Mouse (Mus musculus): Measurements from ENCODE around the gene Igfbp2. TPM values are rescaled to one million over a fixed set of nuclear protein-coding genes. Genes with fewer than 3 reads are reported as not detected.

Igfbp2 gene
- polyA plus RNA-seq, 1 experiment = 0.10 TPM

DNA sequence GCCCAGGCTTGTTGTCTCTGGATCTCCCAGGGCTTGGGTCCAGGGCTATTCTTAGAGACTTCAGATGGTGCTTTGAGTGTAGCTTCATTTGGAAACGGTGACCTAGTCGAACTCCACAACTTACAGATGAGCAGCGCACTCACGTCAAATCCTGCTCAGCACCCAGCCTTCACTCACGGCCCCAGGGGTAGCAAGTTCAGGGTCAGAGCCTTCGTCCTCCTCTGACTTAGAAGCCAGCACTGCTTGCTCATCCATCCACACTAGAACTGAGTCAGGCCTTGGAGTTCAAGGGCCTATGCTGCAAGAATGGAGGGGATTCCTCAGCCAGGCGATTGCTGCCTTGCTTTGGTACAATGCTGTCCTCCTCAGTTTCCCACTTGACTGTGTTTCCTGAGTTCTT lies 15.5 kb downstream of the Igfbp2 start:
- TF ChIP-seq TAL1 (IDR thresholded peaks at IDR 0.05; ENCODE audit: low read length) = no peak
- TF ChIP-seq GATA1 (IDR thresholded peaks at IDR 0.05; ENCODE audit: low read length) = no peak
- no peaks in the 10 kb centered on the region for H3K4me1 ChIP-seq (ENCODE audit: control insufficient read depth)
- no peaks in the 10 kb centered on the region for H3K36me3 ChIP-seq (ENCODE audit: control insufficient read depth)
- H3K9me3 ChIP-seq (ENCODE audit: control insufficient read depth, low read length) = no peaks in the 10 kb centered on the region
- no peak overlapping the region for H3K4me3 ChIP-seq (replicated peaks)
- H3K27me3 ChIP-seq (ENCODE audit: control insufficient read depth) = no peaks in the 10 kb centered on the region

DNA sequence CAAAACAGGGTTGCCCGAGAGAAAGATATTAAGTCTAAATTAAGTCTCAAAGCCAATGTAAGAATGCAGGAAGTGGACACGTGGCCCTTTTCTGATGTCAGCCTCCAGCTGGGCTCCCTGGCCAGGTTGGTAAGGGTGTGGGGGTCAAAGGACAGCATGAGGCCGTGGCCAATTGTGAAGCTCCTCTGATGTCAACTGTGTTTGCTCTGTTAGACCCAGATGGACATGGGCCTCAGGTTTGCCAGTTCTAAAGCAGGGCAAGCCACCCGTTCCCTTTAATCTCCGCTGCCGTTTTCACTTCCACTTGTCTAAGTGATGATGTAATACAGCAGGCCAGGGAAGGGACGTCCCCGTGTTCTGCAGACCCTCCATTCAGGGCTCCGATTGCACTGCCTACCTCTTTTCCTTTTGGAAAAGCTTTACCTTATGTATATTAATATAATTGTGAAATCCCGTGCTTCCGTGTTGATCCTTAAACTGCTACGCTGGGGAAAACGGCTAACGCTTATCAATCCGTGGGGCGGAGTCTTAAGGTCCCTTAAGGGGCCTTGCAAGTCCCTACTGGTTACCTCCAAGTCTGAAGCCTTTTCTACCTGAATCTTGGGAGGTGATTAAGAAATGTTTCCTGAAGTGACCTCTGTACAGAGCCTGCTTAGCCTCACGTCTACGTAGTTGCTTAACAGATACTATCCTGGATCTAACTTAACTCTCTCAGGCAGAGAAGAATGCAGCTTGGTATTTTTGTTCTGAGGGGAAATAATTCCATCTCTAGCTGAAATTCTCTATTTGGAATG lies 18.6 kb downstream of the Igfbp2 start:
- H3K36me3 ChIP-seq (ENCODE audit: control insufficient read depth) = no peaks in the 10 kb centered on the region
- no peak overlapping the region for H3K4me3 ChIP-seq (replicated peaks)
- H3K27me3 ChIP-seq (ENCODE audit: control insufficient read depth) = no peaks in the 10 kb centered on the region
- no peaks in the 10 kb centered on the region for H3K9me3 ChIP-seq (ENCODE audit: control insufficient read depth, low read length)
- no peaks in the 10 kb centered on the region for H3K4me1 ChIP-seq (ENCODE audit: control insufficient read depth)
- no peak for TF ChIP-seq GATA1 (IDR thresholded peaks at IDR 0.05; ENCODE audit: low read length)
- no peak for TF ChIP-seq TAL1 (IDR thresholded peaks at IDR 0.05; ENCODE audit: low read length)

DNA sequence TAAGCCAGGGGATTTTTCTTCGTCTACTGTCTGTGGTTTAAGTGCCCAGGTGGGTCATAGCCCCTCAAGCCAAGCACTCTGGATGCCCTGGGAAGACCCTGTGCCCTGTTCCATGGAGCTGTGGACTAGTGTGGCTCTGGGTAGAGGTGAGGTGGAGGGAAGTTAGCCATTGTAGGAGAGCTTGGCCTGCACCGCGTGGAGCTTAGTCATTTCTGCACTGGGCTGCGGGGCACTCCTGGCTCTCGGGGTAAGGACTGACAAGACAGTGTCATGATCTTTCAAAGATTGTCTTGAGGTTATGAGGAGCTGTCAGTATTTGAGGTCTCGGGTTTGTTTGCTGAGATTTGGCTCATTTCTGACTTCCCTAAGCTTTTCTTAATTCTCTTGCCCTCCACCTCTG lies 20.4 kb downstream of the Igfbp2 start:
- no peaks in the 10 kb centered on the region for H3K27me3 ChIP-seq (ENCODE audit: control insufficient read depth)
- H3K4me1 ChIP-seq (ENCODE audit: control insufficient read depth) = no peaks in the 10 kb centered on the region
- H3K4me3 ChIP-seq (replicated peaks) = no peak overlapping the region
- no peaks in the 10 kb centered on the region for H3K9me3 ChIP-seq (ENCODE audit: control insufficient read depth, low read length)
- no peaks in the 10 kb centered on the region for H3K36me3 ChIP-seq (ENCODE audit: control insufficient read depth)
- TF ChIP-seq GATA1 (IDR thresholded peaks at IDR 0.05; ENCODE audit: low read length) (no peak), TAL1 (IDR thresholded peaks at IDR 0.05; ENCODE audit: low read length) (no peak)

DNA sequence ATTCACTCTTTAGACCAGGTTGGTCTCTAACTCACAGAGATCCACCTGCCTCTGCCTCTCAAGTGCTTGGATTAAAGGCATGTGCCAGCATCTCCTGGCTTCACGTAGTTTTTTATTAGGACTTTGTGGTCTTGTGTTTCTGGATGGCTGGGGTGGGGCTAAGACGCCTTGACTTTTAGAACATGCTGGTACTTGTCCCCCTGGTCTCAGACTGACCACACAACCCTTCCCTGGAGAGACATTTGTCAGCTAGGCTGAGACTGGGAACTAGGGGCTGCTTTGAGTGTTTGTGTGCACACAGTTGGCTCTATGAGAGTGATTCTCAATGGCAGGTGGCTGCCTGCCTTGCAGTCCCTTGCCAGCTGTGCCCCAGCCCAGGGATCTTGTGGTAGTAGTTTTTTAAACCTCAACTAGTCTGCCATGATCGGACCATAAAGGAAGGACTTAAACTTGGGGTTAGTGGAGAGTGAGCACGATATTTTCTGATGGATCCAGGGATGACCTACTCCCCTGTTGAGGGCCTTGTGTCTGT lies 23.6 kb downstream of the Igfbp2 start:
- H3K27me3 ChIP-seq (ENCODE audit: control insufficient read depth) = no peaks in the 10 kb centered on the region
- H3K36me3 ChIP-seq (ENCODE audit: control insufficient read depth) = no peaks in the 10 kb centered on the region
- H3K4me1 ChIP-seq (ENCODE audit: control insufficient read depth) = no peaks in the 10 kb centered on the region
- H3K9me3 ChIP-seq (ENCODE audit: control insufficient read depth, low read length) = no peaks in the 10 kb centered on the region
- H3K4me3 ChIP-seq (replicated peaks) = no peak overlapping the region
- no peak for TF ChIP-seq GATA1 (IDR thresholded peaks at IDR 0.05; ENCODE audit: low read length)
- no peak for TF ChIP-seq TAL1 (IDR thresholded peaks at IDR 0.05; ENCODE audit: low read length)

DNA sequence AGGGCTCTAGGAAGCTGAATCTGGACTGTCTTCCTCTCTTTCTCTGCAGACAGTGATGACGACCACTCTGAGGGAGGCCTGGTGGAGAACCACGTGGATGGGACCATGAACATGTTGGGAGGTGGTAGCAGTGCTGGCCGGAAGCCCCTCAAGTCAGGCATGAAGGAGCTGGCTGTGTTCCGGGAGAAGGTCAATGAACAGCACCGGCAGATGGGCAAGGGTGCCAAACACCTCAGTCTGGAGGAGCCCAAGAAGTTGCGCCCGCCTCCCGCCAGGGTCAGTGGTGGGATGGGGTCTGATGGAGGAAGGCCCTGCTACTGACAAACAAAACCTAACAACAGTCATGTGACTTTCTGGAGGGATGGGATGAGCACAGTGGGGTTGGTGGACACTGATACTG lies 24.7 kb downstream of the Igfbp2 start:
- H3K36me3 ChIP-seq (ENCODE audit: control insufficient read depth) = no peaks in the 10 kb centered on the region
- no peak overlapping the region for H3K4me3 ChIP-seq (replicated peaks)
- H3K9me3 ChIP-seq (ENCODE audit: control insufficient read depth, low read length) = no peaks in the 10 kb centered on the region
- H3K4me1 ChIP-seq (ENCODE audit: control insufficient read depth) = no peaks in the 10 kb centered on the region
- no peaks in the 10 kb centered on the region for H3K27me3 ChIP-seq (ENCODE audit: control insufficient read depth)
- TF ChIP-seq GATA1 (IDR thresholded peaks at IDR 0.05; ENCODE audit: low read length) (no peak), TAL1 (IDR thresholded peaks at IDR 0.05; ENCODE audit: low read length) (no peak)

DNA sequence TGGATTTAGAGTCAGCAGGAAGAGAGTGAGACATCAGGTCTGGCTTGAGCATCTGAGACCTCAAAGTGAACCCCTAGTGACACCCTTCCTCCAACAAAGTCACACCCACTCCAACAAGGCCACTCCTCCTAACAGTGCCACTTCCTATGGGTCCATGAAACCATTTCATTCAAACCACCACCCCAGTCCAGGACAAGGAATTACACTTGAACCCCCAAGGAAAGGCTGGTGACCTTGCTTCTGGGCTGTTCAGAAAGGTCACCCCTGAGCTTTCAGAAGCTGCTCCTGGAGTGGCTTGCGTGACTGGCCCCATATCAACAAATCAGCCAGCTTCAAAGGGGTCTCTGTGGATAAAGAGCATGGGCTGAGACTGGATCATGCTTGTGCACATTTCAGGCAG lies 29.5 kb downstream of the Igfbp2 start:
- H3K9me3 ChIP-seq (ENCODE audit: control insufficient read depth, low read length) = no peaks in the 10 kb centered on the region
- no peak overlapping the region for H3K4me3 ChIP-seq (replicated peaks)
- no peaks in the 10 kb centered on the region for H3K27me3 ChIP-seq (ENCODE audit: control insufficient read depth)
- H3K36me3 ChIP-seq (ENCODE audit: control insufficient read depth) = no peaks in the 10 kb centered on the region
- TF ChIP-seq TAL1 (IDR thresholded peaks at IDR 0.05; ENCODE audit: low read length) (no peak), GATA1 (IDR thresholded peaks at IDR 0.05; ENCODE audit: low read length) (no peak)
- no peaks in the 10 kb centered on the region for H3K4me1 ChIP-seq (ENCODE audit: control insufficient read depth)

DNA sequence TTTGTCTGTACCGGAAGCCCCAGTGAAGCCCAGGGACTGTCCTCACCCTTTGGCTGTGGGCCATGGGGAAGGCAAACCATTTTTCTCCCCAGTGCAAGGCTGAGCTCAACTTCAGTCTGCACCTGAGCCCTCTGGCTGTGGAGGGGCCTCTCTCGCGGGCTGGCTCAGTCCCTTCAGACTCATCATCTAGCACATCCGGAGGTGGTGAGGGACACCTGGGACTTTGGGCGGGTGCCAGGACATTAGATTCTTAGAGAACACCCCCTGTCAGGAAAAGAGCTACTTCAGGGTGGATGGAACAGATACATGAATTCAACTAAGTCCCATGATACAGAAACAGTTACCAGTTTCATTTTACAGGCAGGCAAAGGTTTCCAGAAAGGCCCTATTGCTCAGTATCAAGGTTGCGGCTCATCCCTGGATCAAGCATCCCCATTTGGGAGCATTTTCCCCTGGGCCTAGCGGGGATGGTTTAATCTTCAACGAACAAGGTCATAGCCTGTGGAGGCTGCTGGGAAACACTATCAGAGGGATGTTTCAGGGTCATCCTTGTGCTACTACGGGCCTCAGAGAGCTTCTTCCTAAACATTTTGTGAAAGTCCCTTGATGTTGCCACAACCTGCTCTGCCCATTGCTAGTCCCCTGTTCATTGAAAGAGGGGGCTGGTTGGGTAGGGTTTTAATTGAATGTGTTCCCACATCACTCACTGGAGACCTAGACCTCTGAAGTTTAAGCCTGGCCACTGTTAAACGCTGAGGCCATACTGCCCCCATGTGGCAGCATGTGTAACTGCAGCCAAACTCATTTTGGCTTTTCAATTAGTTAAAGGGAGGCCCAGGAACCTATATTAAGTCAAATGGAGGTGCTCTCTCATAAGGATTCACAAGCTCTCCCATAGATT lies 30.3 kb downstream of the Igfbp2 start:
- Histone ChIP-seq H3K9me3 (ENCODE audit: control insufficient read depth, low read length) (no peaks in the 10 kb centered on the region), H3K4me3 (replicated peaks) (no peak overlapping the region), H3K36me3 (ENCODE audit: control insufficient read depth) (no peaks in the 10 kb centered on the region), H3K27me3 (ENCODE audit: control insufficient read depth) (no peaks in the 10 kb centered on the region), H3K4me1 (ENCODE audit: control insufficient read depth) (no peaks in the 10 kb centered on the region)
- TF ChIP-seq TAL1 (IDR thresholded peaks at IDR 0.05; ENCODE audit: low read length) (no peak), GATA1 (IDR thresholded peaks at IDR 0.05; ENCODE audit: low read length) (no peak)

DNA sequence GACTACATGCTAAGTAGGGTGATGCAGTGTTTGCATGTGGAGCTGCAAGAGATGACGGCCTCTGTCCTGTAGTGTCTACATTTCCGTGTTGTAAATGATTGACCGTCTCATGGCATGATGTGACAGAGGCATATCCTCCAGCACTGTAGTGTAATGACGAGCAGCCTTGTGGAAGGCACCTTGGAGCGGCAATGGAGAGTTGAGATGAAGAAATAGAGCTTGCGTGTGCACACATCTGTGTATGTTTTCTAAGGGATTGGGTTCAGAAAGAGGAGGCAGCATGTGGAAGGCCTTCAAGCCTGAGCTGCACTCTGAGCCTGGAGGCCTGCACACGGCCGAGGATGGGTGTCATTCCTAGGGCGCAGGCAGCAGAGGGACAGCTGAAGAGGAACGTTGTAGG lies 31.4 kb downstream of the Igfbp2 start:
- H3K27me3 ChIP-seq (ENCODE audit: control insufficient read depth) = no peaks in the 10 kb centered on the region
- H3K36me3 ChIP-seq (ENCODE audit: control insufficient read depth) = no peaks in the 10 kb centered on the region
- no peak for TF ChIP-seq GATA1 (IDR thresholded peaks at IDR 0.05; ENCODE audit: low read length)
- no peak for TF ChIP-seq TAL1 (IDR thresholded peaks at IDR 0.05; ENCODE audit: low read length)
- H3K4me1 ChIP-seq (ENCODE audit: control insufficient read depth) = no peaks in the 10 kb centered on the region
- H3K4me3 ChIP-seq (replicated peaks) = no peak overlapping the region
- H3K9me3 ChIP-seq (ENCODE audit: control insufficient read depth, low read length) = no peaks in the 10 kb centered on the region

Measured in erythroblast, embryonic 14.5 days (primary cell).